Mouse (Mus musculus): ENCODE results near the gene Nmur2.

DNA sequence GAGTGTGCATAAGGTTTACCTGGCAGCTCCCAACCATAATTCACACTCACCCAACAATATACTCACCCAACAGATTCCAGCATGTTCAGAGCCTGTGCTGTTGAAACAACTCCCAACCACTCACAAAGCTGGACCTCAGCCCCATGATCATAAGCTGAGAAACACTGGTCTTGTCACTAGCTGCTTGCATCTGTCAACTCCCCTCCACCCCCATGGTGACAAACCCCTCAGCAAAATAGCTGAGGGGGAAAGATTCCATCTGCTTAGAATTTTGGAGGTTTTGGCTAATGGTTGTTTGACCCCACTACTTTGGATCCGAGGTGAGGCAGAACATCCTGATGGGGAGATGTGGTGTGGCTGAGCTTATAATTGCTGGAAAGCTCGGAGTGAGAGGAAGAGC lies 28.4 kb downstream of the Nmur2 start:
- TF ChIP-seq CTCF (conservative IDR thresholded peaks at IDR 0.05; ENCODE audit: insufficient read depth, insufficient read length, low read depth, low read length) (no peak), POLR2A (IDR thresholded peaks at IDR 0.05; ENCODE audit: low read depth, low read length) (no peak)

Data from kidney, adult 2 months (tissue).